Mouse (Mus musculus): ENCODE measurements around the gene Plk2. TPM values are rescaled to one million over a fixed set of nuclear protein-coding genes. Genes with fewer than 3 reads are reported as not detected.

Gene Plk2
- polyA plus RNA-seq, 1 experiment = 97.6 TPM

DNA sequence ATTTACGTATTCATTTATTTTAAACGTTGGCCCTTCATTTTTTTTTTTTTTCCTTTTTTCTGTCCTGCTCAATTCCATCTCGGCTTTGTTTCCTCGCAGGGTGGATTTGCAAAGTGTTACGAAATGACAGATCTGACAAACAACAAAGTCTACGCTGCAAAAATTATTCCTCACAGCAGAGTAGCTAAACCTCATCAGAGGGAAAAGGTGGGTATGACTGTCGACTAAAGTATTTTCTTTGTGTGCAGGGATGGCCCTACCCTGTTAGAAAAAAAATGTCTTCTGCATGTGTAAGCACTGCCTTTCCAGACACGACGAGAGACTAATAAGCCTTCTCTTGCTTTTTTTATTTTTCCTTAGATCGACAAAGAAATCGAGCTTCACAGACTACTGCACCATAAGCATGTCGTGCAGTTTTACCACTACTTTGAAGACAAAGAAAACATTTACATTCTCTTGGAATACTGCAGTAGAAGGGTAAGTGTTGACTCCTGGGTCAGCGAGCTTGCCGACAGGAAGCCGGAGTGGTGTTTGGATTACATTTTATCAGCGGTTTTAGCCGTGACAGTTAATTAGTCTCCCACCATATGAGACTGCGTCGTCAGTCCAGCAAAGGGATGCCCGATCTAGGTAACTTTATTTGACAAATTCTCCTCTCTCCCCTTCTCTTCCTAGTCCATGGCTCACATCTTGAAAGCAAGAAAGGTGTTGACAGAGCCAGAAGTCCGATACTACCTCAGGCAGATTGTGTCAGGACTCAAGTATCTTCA, 1.3 kb downstream of the Plk2 start:
- Histone ChIP-seq H3ac (ENCODE audit: control insufficient read depth, insufficient read length) (peak overlapping the region; percentile 73), H3K27me3 (ENCODE audit: control insufficient read depth, insufficient read depth, insufficient read length) (no peaks in the 10 kb centered on the region), H3K36me3 (ENCODE audit: control insufficient read depth, insufficient read depth) (peaks cover 52% of the 10 kb centered on the region), H3K4me3 (peak overlapping the region; percentile 80), H3K4me2 (ENCODE audit: low read depth) (peak overlapping the region; percentile 59), H3K79me2 (ENCODE audit: control insufficient read depth, insufficient read depth) (peaks cover 40% of the 10 kb centered on the region)
- TF ChIP-seq TCF3 (IDR thresholded peaks at IDR 0.05; ENCODE audit: insufficient read length, low read depth) (no peak), REST (IDR thresholded peaks at IDR 0.05; ENCODE audit: insufficient read depth, insufficient read length) (no peak), SRF (IDR thresholded peaks at IDR 0.05; ENCODE audit: control insufficient read depth, insufficient read length, low read depth) (no peak), POLR2A (IDR thresholded peaks at IDR 0.05; ENCODE audit: insufficient read length, low read depth) (no peak)

DNA sequence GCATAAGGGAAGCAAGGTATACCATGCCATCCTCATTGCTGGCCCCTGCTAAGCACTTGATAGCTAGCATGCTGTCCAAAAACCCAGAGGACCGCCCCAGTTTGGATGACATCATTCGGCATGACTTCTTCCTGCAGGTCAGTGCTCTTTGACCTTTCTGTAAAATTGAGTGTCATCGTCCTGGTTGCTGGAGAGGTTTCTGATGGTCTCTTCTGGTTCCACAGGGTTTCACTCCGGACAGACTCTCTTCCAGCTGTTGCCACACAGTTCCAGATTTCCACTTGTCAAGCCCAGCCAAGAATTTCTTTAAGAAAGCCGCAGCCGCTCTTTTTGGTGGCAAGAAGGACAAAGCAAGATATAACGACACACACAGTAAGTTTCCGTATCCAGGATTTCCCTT, 2.9 kb downstream of the Plk2 start:
- H3K79me2 ChIP-seq (ENCODE audit: control insufficient read depth, insufficient read depth) = peaks cover 40% of the 10 kb centered on the region
- TF ChIP-seq POLR2A (IDR thresholded peaks at IDR 0.05; ENCODE audit: insufficient read length, low read depth) (peak; percentile 47), USF1 (IDR thresholded peaks at IDR 0.05; ENCODE audit: low read depth) (no peak), POLR2AphosphoS2 (IDR thresholded peaks at IDR 0.05; ENCODE audit: insufficient read length, low read depth) (peak; percentile 64)
- H3K4me3 ChIP-seq = peak overlapping the region; percentile 80
- peak overlapping the region; percentile 82 for H3K4me2 ChIP-seq (ENCODE audit: low read depth)
- H3K27me3 ChIP-seq (ENCODE audit: control insufficient read depth, insufficient read depth, insufficient read length) = no peaks in the 10 kb centered on the region
- H3ac ChIP-seq (ENCODE audit: control insufficient read depth, insufficient read length) = no peak overlapping the region
- peaks cover 59% of the 10 kb centered on the region for H3K36me3 ChIP-seq (ENCODE audit: control insufficient read depth, insufficient read depth)

DNA sequence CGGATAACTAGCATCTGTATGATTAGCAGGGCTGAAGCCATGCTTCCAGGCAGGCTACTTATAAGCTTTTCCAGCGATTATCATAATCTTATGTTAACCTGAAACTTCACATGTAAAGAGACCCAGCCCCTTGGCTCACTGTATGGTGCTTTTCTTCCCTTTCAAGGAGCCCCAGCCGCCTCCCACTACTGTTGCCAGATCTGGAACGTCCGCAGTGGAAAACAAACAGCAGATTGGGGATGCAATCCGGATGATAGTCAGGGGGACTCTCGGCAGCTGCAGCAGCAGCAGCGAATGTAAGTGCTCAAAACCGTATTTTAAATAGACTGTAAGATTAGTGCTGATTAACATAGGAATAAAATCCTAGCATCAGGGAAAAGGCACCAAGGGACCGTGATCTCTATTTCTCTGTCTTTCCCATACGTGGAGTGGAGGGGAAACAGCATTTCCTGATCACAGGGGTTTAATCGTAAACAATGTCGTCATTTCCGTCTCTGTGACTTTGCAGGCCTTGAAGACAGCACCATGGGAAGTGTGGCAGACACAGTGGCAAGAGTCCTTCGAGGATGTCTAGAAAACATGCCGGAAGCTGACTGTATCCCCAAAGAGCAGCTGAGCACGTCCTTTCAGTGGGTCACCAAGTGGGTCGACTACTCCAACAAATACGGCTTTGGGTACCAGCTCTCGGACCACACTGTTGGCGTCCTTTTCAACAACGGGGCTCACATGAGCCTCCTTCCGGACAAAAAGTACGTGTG, 3.8 kb downstream of the Plk2 start:
- Histone ChIP-seq H3ac (ENCODE audit: control insufficient read depth, insufficient read length) (no peak overlapping the region), H3K79me2 (ENCODE audit: control insufficient read depth, insufficient read depth) (peaks cover 40% of the 10 kb centered on the region), H3K36me3 (ENCODE audit: control insufficient read depth, insufficient read depth) (peaks cover 59% of the 10 kb centered on the region), H3K4me3 (peak overlapping the region; percentile 80), H3K27me3 (ENCODE audit: control insufficient read depth, insufficient read depth, insufficient read length) (no peaks in the 10 kb centered on the region), H3K4me2 (ENCODE audit: low read depth) (peak overlapping the region; percentile 82)
- TF ChIP-seq TCF3 (IDR thresholded peaks at IDR 0.05; ENCODE audit: insufficient read length, low read depth) = no peak
- TF ChIP-seq USF1 (IDR thresholded peaks at IDR 0.05; ENCODE audit: low read depth) = no peak
- TF ChIP-seq E2F4 (IDR thresholded peaks at IDR 0.05; ENCODE audit: insufficient read depth) = no peak
- no peak for TF ChIP-seq SRF (IDR thresholded peaks at IDR 0.05; ENCODE audit: control insufficient read depth, insufficient read length, low read depth)
- TF ChIP-seq MYOD1 (IDR thresholded peaks at IDR 0.05; ENCODE audit: control insufficient read depth in 1 of 3, insufficient read length in 2 of 3, low read depth in 2 of 3) = no peak
- TF ChIP-seq CEBPB (IDR thresholded peaks at IDR 0.05; ENCODE audit: insufficient read depth, poor library complexity, severe bottlenecking) = no peak
- no peak for TF ChIP-seq TCF12 (IDR thresholded peaks at IDR 0.05; ENCODE audit: insufficient read depth, poor library complexity, severe bottlenecking)
- TF ChIP-seq MYOG (IDR thresholded peaks at IDR 0.05; ENCODE audit: control insufficient read depth in 1 of 3, insufficient read depth in 1 of 3, insufficient read length in 2 of 3, low read depth in 2 of 3) = no peak
- TF ChIP-seq REST (IDR thresholded peaks at IDR 0.05; ENCODE audit: insufficient read depth, insufficient read length) = no peak
- TF ChIP-seq POLR2A (IDR thresholded peaks at IDR 0.05; ENCODE audit: insufficient read length, low read depth) = peak; percentile 26
- TF ChIP-seq MAX (IDR thresholded peaks at IDR 0.05; ENCODE audit: low read depth) = no peak
- TF ChIP-seq POLR2AphosphoS2 (IDR thresholded peaks at IDR 0.05; ENCODE audit: insufficient read length, low read depth) = peak; percentile 67

DNA sequence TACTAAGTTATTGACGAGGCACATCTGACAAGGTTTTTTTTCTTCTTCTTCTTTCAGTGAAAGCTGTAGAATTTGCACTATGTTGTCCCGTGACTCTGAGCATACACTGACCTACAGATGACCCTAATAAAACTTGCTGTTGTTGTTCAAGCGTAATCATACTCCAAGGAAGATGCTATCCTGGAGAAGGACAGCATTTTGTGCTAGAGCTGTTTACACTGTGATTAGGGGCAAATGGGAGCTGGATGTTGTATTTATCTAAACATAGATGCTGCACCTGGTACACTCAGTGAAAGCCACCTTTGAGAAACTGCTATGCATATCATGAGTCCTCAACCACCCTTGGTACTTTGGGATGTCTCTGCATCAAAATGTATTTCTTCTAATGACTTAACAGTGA, 6.6 kb downstream of the Plk2 start:
- no peak for TF ChIP-seq CEBPB (IDR thresholded peaks at IDR 0.05; ENCODE audit: insufficient read depth, poor library complexity, severe bottlenecking)
- TF ChIP-seq TCF3 (IDR thresholded peaks at IDR 0.05; ENCODE audit: insufficient read length, low read depth) = no peak
- no peak for TF ChIP-seq TCF12 (IDR thresholded peaks at IDR 0.05; ENCODE audit: insufficient read depth, poor library complexity, severe bottlenecking)
- no peak for TF ChIP-seq REST (IDR thresholded peaks at IDR 0.05; ENCODE audit: insufficient read depth, insufficient read length)
- TF ChIP-seq E2F4 (IDR thresholded peaks at IDR 0.05; ENCODE audit: insufficient read depth) = no peak
- peak; percentile 81 for TF ChIP-seq POLR2AphosphoS2 (IDR thresholded peaks at IDR 0.05; ENCODE audit: insufficient read length, low read depth)
- TF ChIP-seq MAX (IDR thresholded peaks at IDR 0.05; ENCODE audit: low read depth) = no peak
- TF ChIP-seq MYOG (IDR thresholded peaks at IDR 0.05; ENCODE audit: control insufficient read depth in 1 of 3, insufficient read depth in 1 of 3, insufficient read length in 2 of 3, low read depth in 2 of 3) = no peak
- Histone ChIP-seq H3K36me3 (ENCODE audit: control insufficient read depth, insufficient read depth) (peaks cover 54% of the 10 kb centered on the region), H3K79me2 (ENCODE audit: control insufficient read depth, insufficient read depth) (peaks cover 26% of the 10 kb centered on the region), H3K4me2 (ENCODE audit: low read depth) (no peak overlapping the region), H3K4me3 (no peak overlapping the region), H3ac (ENCODE audit: control insufficient read depth, insufficient read length) (no peak overlapping the region), H3K27me3 (ENCODE audit: control insufficient read depth, insufficient read depth, insufficient read length) (no peaks in the 10 kb centered on the region)

DNA sequence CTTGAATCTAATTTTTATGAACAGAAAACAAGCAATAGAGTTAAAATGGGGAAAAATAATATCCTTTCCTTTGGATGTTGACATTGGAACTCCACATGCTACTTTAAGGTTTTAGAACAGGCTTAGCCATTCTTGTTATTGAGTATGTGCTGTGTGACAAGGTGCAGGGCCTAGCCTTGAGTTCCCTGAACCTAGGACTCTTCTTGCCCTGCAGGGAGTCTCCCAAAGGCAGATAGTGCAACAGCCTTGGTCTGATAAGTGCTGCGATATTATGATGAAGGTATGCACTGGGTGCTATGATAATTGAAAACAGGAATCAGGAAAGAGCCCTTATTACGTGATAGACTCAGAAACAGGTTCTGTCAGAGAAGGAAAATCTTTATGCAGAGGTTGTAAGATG, 7.0 kb downstream of the Plk2 start:
- Histone ChIP-seq H3K4me2 (ENCODE audit: low read depth) (no peak overlapping the region), H3K4me3 (no peak overlapping the region), H3K79me2 (ENCODE audit: control insufficient read depth, insufficient read depth) (peaks cover 22% of the 10 kb centered on the region), H3K36me3 (ENCODE audit: control insufficient read depth, insufficient read depth) (peaks cover 49% of the 10 kb centered on the region), H3ac (ENCODE audit: control insufficient read depth, insufficient read length) (no peak overlapping the region), H3K27me3 (ENCODE audit: control insufficient read depth, insufficient read depth, insufficient read length) (no peaks in the 10 kb centered on the region)
- TF ChIP-seq TCF12 (IDR thresholded peaks at IDR 0.05; ENCODE audit: insufficient read depth, poor library complexity, severe bottlenecking) (no peak), POLR2AphosphoS2 (IDR thresholded peaks at IDR 0.05; ENCODE audit: insufficient read length, low read depth) (peak; percentile 77)

Measured in myocyte (in vitro differentiated cells).